Mouse (Mus musculus): ENCODE results near the gene Ntrk2. TPM values are rescaled to one million over a fixed set of nuclear protein-coding genes. Genes with fewer than 3 reads are reported as not detected.

The Ntrk2 gene
- total and polyA plus RNA-seq, 3 experiments: under 0.01 TPM; not detected in 2

GRCm38 (mm10) chr13:58964701-58965359 is 158.5 kb downstream of the Ntrk2 start:
- no peak for DNase-seq (ENCODE audit: low read depth, low spot score)
- Histone ChIP-seq H3K4me3 (ENCODE audit: control insufficient read depth in 1 of 2, insufficient read depth in 1 of 2, low read depth in 2 of 2, low read length in 2 of 2) (no peak overlapping the region), H3K9me3 (replicated peaks; ENCODE audit: insufficient read depth, low read length) (no peaks in the 10 kb centered on the region), H3K27ac (ENCODE audit: control insufficient read depth, low read depth, low read length) (no peak overlapping the region), H3K9ac (ENCODE audit: control insufficient read depth, low read depth, low read length, poor library complexity, severe bottlenecking) (no peak overlapping the region), H3K79me2 (ENCODE audit: control insufficient read depth, insufficient read depth, low read length, poor library complexity) (no peaks in the 10 kb centered on the region), H3K4me1 (ENCODE audit: control insufficient read depth in 1 of 2, insufficient read depth in 2 of 2, low read length in 2 of 2) (no peaks in the 10 kb centered on the region), H3K36me3 (ENCODE audit: control insufficient read depth in 1 of 2, insufficient read depth in 2 of 2, low read length in 2 of 2) (no peaks in the 10 kb centered on the region), H3K27me3 (ENCODE audit: control insufficient read depth in 1 of 2, insufficient read depth in 2 of 2, low read length in 2 of 2) (no peaks in the 10 kb centered on the region)
- no peak for TF ChIP-seq MAX (IDR thresholded peaks at IDR 0.05; ENCODE audit: low read length)
- TF ChIP-seq ZNF384 (IDR thresholded peaks at IDR 0.05; ENCODE audit: low read depth, low read length): no peak
- TF ChIP-seq MAFK (IDR thresholded peaks at IDR 0.05; ENCODE audit: borderline replicate concordance, low read depth, low read length): no peak
- TF ChIP-seq SIN3A (IDR thresholded peaks at IDR 0.05; ENCODE audit: low read length): no peak
- TF ChIP-seq KAT2A (conservative IDR thresholded peaks at IDR 0.05; ENCODE audit: low read depth, low read length): no peak
- no peak for TF ChIP-seq MAZ (IDR thresholded peaks at IDR 0.05; ENCODE audit: low read depth, low read length)
- no peak for TF ChIP-seq EP300 (IDR thresholded peaks at IDR 0.05; ENCODE audit: low read depth in 1 of 2, low read length in 2 of 2)
- no peak for TF ChIP-seq ZKSCAN1 (IDR thresholded peaks at IDR 0.05; ENCODE audit: low read depth, low read length)
- TF ChIP-seq CTCF (IDR thresholded peaks at IDR 0.05 in 2 of 3, conservative IDR thresholded peaks at IDR 0.05 in 1 of 3; ENCODE audit: control insufficient read depth in 1 of 3, insufficient read depth in 1 of 3, low read depth in 2 of 3, low read length in 3 of 3, poor library complexity in 1 of 3, severe bottlenecking in 1 of 3): no peak
- no peak for TF ChIP-seq MEF2A (IDR thresholded peaks at IDR 0.05; ENCODE audit: extremely low read depth, insufficient replicate concordance, low read depth, low read length, poor library complexity, severe bottlenecking)
- no peak for TF ChIP-seq UBTF (IDR thresholded peaks at IDR 0.05; ENCODE audit: borderline replicate concordance, insufficient read depth, low read depth, low read length)
- TF ChIP-seq GATA1 (IDR thresholded peaks at IDR 0.05; ENCODE audit: low read depth, low read length): no peak
- no peak for TF ChIP-seq GABPA (IDR thresholded peaks at IDR 0.05; ENCODE audit: low read depth, low read length)
- TF ChIP-seq NELFE (IDR thresholded peaks at IDR 0.05; ENCODE audit: low read depth, low read length): no peak
- TF ChIP-seq BHLHE40 (IDR thresholded peaks at IDR 0.05; ENCODE audit: borderline replicate concordance, low read depth, low read length): no peak
- no peak for TF ChIP-seq SMC3 (IDR thresholded peaks at IDR 0.05; ENCODE audit: low read depth, low read length)

- DNase-seq (ENCODE audit: low read depth, low spot score): no peak
- Histone ChIP-seq H3K27ac (ENCODE audit: control insufficient read depth, low read depth, low read length) (no peak overlapping the region), H3K27me3 (ENCODE audit: control insufficient read depth in 1 of 2, insufficient read depth in 2 of 2, low read length in 2 of 2) (no peaks in the 10 kb centered on the region), H3K4me1 (ENCODE audit: control insufficient read depth in 1 of 2, insufficient read depth in 2 of 2, low read length in 2 of 2) (no peaks in the 10 kb centered on the region), H3K9me3 (replicated peaks; ENCODE audit: insufficient read depth, low read length) (no peaks in the 10 kb centered on the region), H3K36me3 (ENCODE audit: control insufficient read depth in 1 of 2, insufficient read depth in 2 of 2, low read length in 2 of 2) (no peaks in the 10 kb centered on the region), H3K4me3 (ENCODE audit: control insufficient read depth in 1 of 2, insufficient read depth in 1 of 2, low read depth in 2 of 2, low read length in 2 of 2) (no peak overlapping the region), H3K9ac (ENCODE audit: control insufficient read depth, low read depth, low read length, poor library complexity, severe bottlenecking) (no peak overlapping the region), H3K79me2 (ENCODE audit: control insufficient read depth, insufficient read depth, low read length, poor library complexity) (no peaks in the 10 kb centered on the region)
- TF ChIP-seq SIN3A (IDR thresholded peaks at IDR 0.05; ENCODE audit: low read length) (no peak), MYB (IDR thresholded peaks at IDR 0.05; ENCODE audit: low read depth, low read length) (no peak), CTCF (IDR thresholded peaks at IDR 0.05 in 2 of 3, conservative IDR thresholded peaks at IDR 0.05 in 1 of 3; ENCODE audit: control insufficient read depth in 1 of 3, insufficient read depth in 1 of 3, low read depth in 2 of 3, low read length in 3 of 3, poor library complexity in 1 of 3, severe bottlenecking in 1 of 3) (no peak), GABPA (IDR thresholded peaks at IDR 0.05; ENCODE audit: low read depth, low read length) (no peak), RCOR1 (IDR thresholded peaks at IDR 0.05; ENCODE audit: low read depth, low read length) (no peak), BHLHE40 (IDR thresholded peaks at IDR 0.05; ENCODE audit: borderline replicate concordance, low read depth, low read length) (no peak), MAX (IDR thresholded peaks at IDR 0.05; ENCODE audit: low read length) (no peak)
Measured at GRCm38 (mm10) chr13:58965826-58966225, 159.5 kb downstream of the Ntrk2 start.
